Mouse (Mus musculus): Measurements from ENCODE around the gene Evc.

Gene Evc

GRCm38 (mm10) chr5:37298370-37298769 is 38.3 kb downstream of the Evc start:
- peak; percentile 48 for DNase-seq (ENCODE audit: low spot score)

- DNase-seq (ENCODE audit: low spot score): no peak
Measured at GRCm38 (mm10) chr5:37296717-37297116, 40.0 kb downstream of the Evc start.

GRCm38 (mm10) chr5:37290983-37291382 is 45.7 kb downstream of the Evc start:
- peak; percentile 11 for DNase-seq (ENCODE audit: low spot score)

GRCm38 (mm10) chr5:37289236-37289635 is 47.5 kb downstream of the Evc start:
- peak; percentile 81 for DNase-seq (ENCODE audit: low spot score)

- peak; percentile 76 for DNase-seq (ENCODE audit: low spot score)
Measured at GRCm38 (mm10) chr5:37288374-37288773, 48.3 kb downstream of the Evc start.

GRCm38 (mm10) chr5:37281021-37281420 is 55.7 kb downstream of the Evc start:
- DNase-seq (ENCODE audit: low spot score): no peak

GRCm38 (mm10) chr5:37263816-37264215 is 72.9 kb downstream of the Evc start:
- peak; percentile 54 for DNase-seq (ENCODE audit: low spot score)

- DNase-seq (ENCODE audit: low spot score): no peak
Measured at GRCm38 (mm10) chr5:37261734-37262133, 75.0 kb downstream of the Evc start.

GRCm38 (mm10) chr5:37257243-37257642 is 79.5 kb downstream of the Evc start:
- peak; percentile 78 for DNase-seq (ENCODE audit: low spot score)

- DNase-seq (ENCODE audit: low spot score): no peak
Measured at GRCm38 (mm10) chr5:37256823-37257222, 79.9 kb downstream of the Evc start.

GRCm38 (mm10) chr5:37254523-37254922 is 82.2 kb downstream of the Evc start:
- no peak for DNase-seq (ENCODE audit: low spot score)

GRCm38 (mm10) chr5:37252101-37252804 is 84.4 kb downstream of the Evc start:
- no peak for DNase-seq (ENCODE audit: low spot score)

GRCm38 (mm10) chr5:37251596-37251995 is 85.1 kb downstream of the Evc start:
- no peak for DNase-seq (ENCODE audit: low spot score)

- DNase-seq (ENCODE audit: low spot score): no peak
Measured at GRCm38 (mm10) chr5:37248870-37249269, 87.8 kb downstream of the Evc start.

- no peak for DNase-seq (ENCODE audit: low spot score)
Measured at GRCm38 (mm10) chr5:37247456-37247855, 89.2 kb downstream of the Evc start.

GRCm38 (mm10) chr5:37246138-37246910 is 90.4 kb downstream of the Evc start:
- DNase-seq (ENCODE audit: low spot score): peak; percentile 23

GRCm38 (mm10) chr5:37245651-37246050 is 91.0 kb downstream of the Evc start:
- DNase-seq (ENCODE audit: low spot score): peak; percentile 87

- peak; percentile 21 for DNase-seq (ENCODE audit: low spot score)
Measured at GRCm38 (mm10) chr5:37244666-37245242, 91.9 kb downstream of the Evc start.

GRCm38 (mm10) chr5:37244161-37244560 is 92.5 kb downstream of the Evc start:
- DNase-seq (ENCODE audit: low spot score): peak; percentile 75

- DNase-seq (ENCODE audit: low spot score): peak; percentile 85
Measured at GRCm38 (mm10) chr5:37243169-37243886, 93.4 kb downstream of the Evc start.

GRCm38 (mm10) chr5:37242360-37243168 is 94.1 kb downstream of the Evc start:
- DNase-seq (ENCODE audit: low spot score): peak; percentile 14
